Mouse (Mus musculus) embryonic facial prominence, embryonic 11.5 days (tissue): Measurements from ENCODE around the gene Ifit1. TPM values are rescaled to one million over a fixed set of nuclear protein-coding genes. Genes with fewer than 3 reads are reported as not detected.
A peak's percentile ranks its signal among the peaks of the same experiment; 100 is the strongest.
"Not testable (repeated sequence)": the region's sequence is repeated elsewhere in the genome, so short reads cannot be mapped to it uniquely, and the experiment has no call there.

ENCODE experiments used
- ATAC-seq: fragments of 200-750 bp; cut with Nextera tagmentation; replicated peaks from 2 replicates; pipeline ENCODE4 v1.8.0; 2017; ENCODE audit warnings: low read depth; ENCODE audit not compliant: insufficient number of reproducible peaks, low FRiP score, low TSS enrichment
- DNase-seq: peaks from one replicate; pipeline ENCODE4 v3.0.0-alpha.2; 2015; ENCODE audit warnings: low spot score
- H3K27ac ChIP-seq: fragments of 300-500 bp; sonication (generic); replicated peaks from 2 replicates; pipeline ENCODE4 v1.5.1; 2014; ENCODE audit warnings: mild to moderate bottlenecking, low read depth, low read length, control low read depth
- H3K27me3 ChIP-seq: fragments of 300-500 bp; sonication (generic); 2 replicates; pipeline ENCODE4 v1.6.1; 2014; ENCODE audit warnings: mild to moderate bottlenecking, low read length, moderate library complexity, mixed read lengths; ENCODE audit not compliant: control insufficient read depth, insufficient read depth
- H3K36me3 ChIP-seq: fragments of 300-500 bp; sonication (generic); replicated peaks from 2 replicates; pipeline ENCODE4 v1.6.1; 2014; ENCODE audit warnings: low read depth, mild to moderate bottlenecking, low read length, moderate library complexity, mixed read lengths; ENCODE audit not compliant: control insufficient read depth, insufficient read depth
- H3K4me1 ChIP-seq: fragments of 300-500 bp; sonication (generic); 2 replicates; pipeline ENCODE4 v1.6.1; 2014; ENCODE audit warnings: low read length, mixed read lengths; ENCODE audit not compliant: control insufficient read depth, insufficient read depth
- H3K4me2 ChIP-seq: fragments of 300-500 bp; sonication (generic); 2 replicates; pipeline ENCODE4 v1.6.1; 2014; ENCODE audit warnings: low read depth, mild to moderate bottlenecking, control low read depth, low read length, moderate library complexity
- H3K4me3 ChIP-seq: fragments of 300-500 bp; sonication (generic); 2 replicates; pipeline ENCODE4 v1.5.1; 2014; ENCODE audit warnings: low read depth, low read length, control low read depth
- H3K9ac ChIP-seq: fragments of 300-500 bp; sonication (generic); replicated peaks from 2 replicates; pipeline ENCODE4 v1.6.1; 2014; ENCODE audit warnings: mild to moderate bottlenecking, control low read depth, low read length
- H3K9me3 ChIP-seq: fragments of 300-500 bp; sonication (generic); replicated peaks from 2 replicates; pipeline ENCODE4 v1.6.1; 2016; ENCODE audit warnings: mild to moderate bottlenecking, low read length, inconsistent platforms, mixed read lengths; ENCODE audit not compliant: control insufficient read depth
- WGBS: fragments of 180-500 bp; shearing (Covaris S2); extraction: QIAGEN DNeasy Blood & Tissue Kit; methylation state at CpG from one replicate; pipeline ENCODE4 v1.1.7; 2014; 5-methylcytosine and 5-hydroxymethylcytosine counted together
- polyA plus RNA-seq: library from polyadenylated mRNA; unstranded; fragments of >200 nt; fragmentation: Nextera tagmentation; extraction: Ambion mirVana; gene quantifications from 2 replicates; pipeline ENCODE4 v1.2.1, GENCODE M21; 2014

Ifit1 gene
- polyA plus RNA-seq, 1 experiment from 2014 or later, result 0.29 TPM

DNA sequence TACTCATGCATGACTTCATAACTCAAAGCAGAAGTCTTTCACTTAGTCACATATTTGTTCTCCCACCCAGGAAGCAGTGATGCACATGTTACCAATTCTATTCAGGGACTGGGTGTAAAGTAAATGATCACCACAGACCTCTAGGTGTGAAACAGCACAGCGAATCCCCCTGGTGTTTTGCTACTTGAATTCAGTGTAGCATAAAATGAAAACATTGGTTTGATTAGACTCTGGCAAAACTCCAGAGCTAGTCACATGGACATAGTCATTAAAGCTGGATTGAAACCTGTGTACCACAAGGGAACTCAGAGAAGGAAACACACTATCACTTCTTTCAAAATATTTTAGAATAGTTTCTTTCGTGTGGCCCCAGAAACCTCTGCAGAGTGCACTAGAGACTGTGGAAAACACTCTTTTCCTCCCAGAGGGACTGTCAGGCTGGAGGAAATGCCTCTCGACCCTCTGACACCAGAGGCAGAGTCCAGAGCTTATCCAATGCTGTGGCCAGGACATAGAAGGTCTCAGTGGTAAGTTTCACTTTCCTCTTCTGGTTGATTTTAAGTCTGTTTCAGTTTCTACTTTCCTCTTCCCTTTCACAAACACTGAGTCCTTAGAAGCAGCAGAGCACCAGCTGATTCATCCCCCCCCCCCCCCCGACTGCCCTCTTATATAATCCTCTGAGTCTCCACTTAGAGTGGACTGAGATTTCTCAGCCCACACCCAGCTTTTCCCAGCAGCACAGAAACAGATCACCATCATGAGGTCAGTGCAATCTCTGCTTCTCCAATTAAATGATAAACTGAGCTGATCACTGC lies 33.2 kb upstream of the Ifit1 start, which contains the start of gene Ifit3b:
Ifit3b (plus strand) TSS at position 734 of the 815 bp plus-strand sequence.
- not testable (repeated sequence) for ATAC-seq, H3K9me3 ChIP-seq, H3K4me3 ChIP-seq, H3K27me3 ChIP-seq, H3K27ac ChIP-seq, H3K4me1 ChIP-seq, H3K36me3 ChIP-seq, H3K9ac ChIP-seq, H3K4me2 ChIP-seq
- DNase-seq, result peak; percentile 32
- 46% methylated on average over 4 of the region's 4 CpGs for WGBS

DNA sequence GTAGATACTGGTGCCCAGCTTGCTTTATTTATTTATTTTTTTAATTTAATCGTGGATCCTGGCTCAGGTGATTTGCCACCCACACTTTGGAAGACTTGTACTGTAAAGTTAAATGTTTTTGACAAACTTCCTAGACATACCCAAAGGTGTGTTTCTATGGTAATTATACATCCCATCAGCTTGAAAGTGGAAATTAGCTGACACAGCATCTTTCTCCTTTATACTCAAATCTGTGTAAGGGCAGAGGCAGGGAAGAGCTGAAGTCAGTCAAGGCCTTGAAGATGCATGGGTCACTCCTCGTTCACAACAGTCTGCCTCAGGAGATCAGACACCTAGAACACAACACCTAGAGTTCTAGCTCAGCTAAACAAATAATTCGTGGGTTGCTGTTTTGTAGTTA lies 30.6 kb upstream of the Ifit1 start:
- H3K27ac ChIP-seq, H3K9ac ChIP-seq, H3K27me3 ChIP-seq, H3K4me3 ChIP-seq, DNase-seq, ATAC-seq, H3K36me3 ChIP-seq, H3K4me2 ChIP-seq, H3K4me1 ChIP-seq, H3K9me3 ChIP-seq: not testable (repeated sequence)
- WGBS, result 78% methylated on average over 3 of the region's 3 CpGs

- WGBS, result 85% methylated on average over 5 of the region's 11 CpGs
- H3K27ac ChIP-seq, ATAC-seq: not testable (repeated sequence)
Observed at GRCm38 (mm10) chr19:34612243-34613001, 28.2 kb upstream of the Ifit1 start.

GRCm38 (mm10) chr19:34620871-34621270 lies 19.8 kb upstream of the Ifit1 start:
- H3K27ac ChIP-seq, result no peak overlapping the region
- ATAC-seq, result no peak
- no peaks in the 10 kb centered on the region for H3K9me3 ChIP-seq
- H3K4me3 ChIP-seq, result no peak overlapping the region
- H3K36me3 ChIP-seq, result no peaks in the 10 kb centered on the region
- 96% methylated on average over 5 of the region's 5 CpGs for WGBS
- H3K4me2 ChIP-seq, result no peak overlapping the region
- H3K4me1 ChIP-seq, result no peaks in the 10 kb centered on the region
- H3K9ac ChIP-seq, result no peak overlapping the region
- no peak for DNase-seq
- no peaks in the 10 kb centered on the region for H3K27me3 ChIP-seq

More at GRCm38 (mm10) chr19:34612243-34613001, 28.2 kb upstream of the Ifit1 start:
- not testable (repeated sequence) for DNase-seq, H3K27me3 ChIP-seq, H3K9ac ChIP-seq, H3K9me3 ChIP-seq, H3K4me3 ChIP-seq, H3K4me1 ChIP-seq, H3K36me3 ChIP-seq, H3K4me2 ChIP-seq

GRCm38 (mm10) chr19:34623781-34624180 lies 16.9 kb upstream of the Ifit1 start:
- H3K27ac ChIP-seq, result no peak overlapping the region
- H3K9me3 ChIP-seq, result no peaks in the 10 kb centered on the region
- no peaks in the 10 kb centered on the region for H3K4me1 ChIP-seq
- H3K9ac ChIP-seq, result no peak overlapping the region
- H3K4me3 ChIP-seq, result no peak overlapping the region
- DNase-seq (no peak), ATAC-seq (no peak)
- 93% methylated on average over 6 of the region's 6 CpGs for WGBS
- no peaks in the 10 kb centered on the region for H3K27me3 ChIP-seq
- no peak overlapping the region for H3K4me2 ChIP-seq
- no peaks in the 10 kb centered on the region for H3K36me3 ChIP-seq

DNA sequence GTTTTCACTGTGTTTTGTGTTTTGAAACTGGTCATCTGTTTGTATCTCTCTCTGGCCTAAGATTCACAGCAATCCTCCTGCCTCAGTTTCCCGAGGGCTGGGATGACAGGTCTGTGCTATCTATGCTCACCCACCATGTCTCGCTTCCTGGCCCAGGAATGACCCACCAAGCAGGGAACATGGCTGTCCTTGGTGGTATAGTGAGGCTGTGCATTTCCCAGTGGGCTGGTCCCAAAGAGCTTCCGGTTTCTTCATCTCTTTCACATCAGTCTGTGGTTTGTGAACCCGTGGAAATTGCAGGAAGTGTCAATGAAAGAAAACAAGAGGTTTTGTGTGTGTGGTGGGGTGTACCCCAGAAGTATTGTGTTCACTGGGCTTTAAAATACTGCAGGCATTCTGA lies 16.0 kb upstream of the Ifit1 start:
- Histone ChIP-seq H3K36me3 (no peaks in the 10 kb centered on the region), H3K27ac (no peak overlapping the region), H3K4me1 (no peaks in the 10 kb centered on the region), H3K9ac (no peak overlapping the region), H3K4me2 (no peak overlapping the region), H3K27me3 (no peaks in the 10 kb centered on the region), H3K4me3 (no peak overlapping the region), H3K9me3 (no peaks in the 10 kb centered on the region)
- DNase-seq, result no peak
- WGBS, result 70% methylated on average over 4 of the region's 4 CpGs
- no peak for ATAC-seq

DNA sequence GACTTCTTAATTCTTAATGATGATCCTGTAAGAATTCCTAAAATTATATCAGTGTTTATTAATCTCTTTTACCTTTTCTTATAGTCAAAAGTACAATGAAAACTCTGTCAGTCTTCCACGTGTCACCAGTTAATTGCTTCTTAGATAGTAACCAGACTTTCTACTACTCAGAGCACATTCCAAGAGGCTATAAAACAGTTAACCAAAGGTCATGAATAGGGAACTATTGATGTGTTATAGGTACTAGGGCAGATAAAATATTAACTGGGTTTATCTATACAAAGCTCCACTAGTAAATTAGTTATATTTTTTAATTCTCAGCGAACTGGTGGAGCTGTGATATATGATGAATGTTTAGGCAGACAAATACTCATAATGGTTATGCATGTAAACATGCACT lies 13.2 kb upstream of the Ifit1 start:
- Histone ChIP-seq H3K27ac (no peak overlapping the region), H3K9ac (no peak overlapping the region), H3K4me3 (no peak overlapping the region), H3K4me2 (no peak overlapping the region), H3K27me3 (no peaks in the 10 kb centered on the region), H3K9me3 (no peaks in the 10 kb centered on the region), H3K4me1 (no peaks in the 10 kb centered on the region), H3K36me3 (no peaks in the 10 kb centered on the region)
- WGBS, result 72% methylated on average over 2 of the region's 2 CpGs
- ATAC-seq (no peak), DNase-seq (no peak)

- H3K4me1 ChIP-seq, result no peaks in the 10 kb centered on the region
- H3K36me3 ChIP-seq, result no peaks in the 10 kb centered on the region
- H3K4me3 ChIP-seq, result no peak overlapping the region
- H3K9me3 ChIP-seq, result no peaks in the 10 kb centered on the region
- no peaks in the 10 kb centered on the region for H3K27me3 ChIP-seq
- no peak for ATAC-seq
- H3K27ac ChIP-seq, result no peak overlapping the region
- no peak for DNase-seq
- H3K4me2 ChIP-seq, result no peak overlapping the region
- no peak overlapping the region for H3K9ac ChIP-seq
Observed at GRCm38 (mm10) chr19:34631487-34631886, 9.2 kb upstream of the Ifit1 start.
